Mouse (Mus musculus) testis, adult 2 months (tissue): ENCODE measurements around the gene Fbxl3.

Experiments used
- CTCF ChIP-seq: fragments of 200-500 bp; IDR thresholded peaks from 2 replicates; pipeline ENCODE4 v1.5.1; 2012; ENCODE audit warnings: low read depth, mild to moderate bottlenecking, inconsistent platforms, low read length, moderate library complexity; ENCODE audit not compliant: control insufficient read depth, insufficient read depth, insufficient replicate concordance
- POLR2A ChIP-seq: fragments of 200-500 bp; IDR thresholded peaks from 2 replicates; pipeline ENCODE4 v1.6.1; 2012; ENCODE audit warnings: low read depth, mild to moderate bottlenecking, inconsistent platforms, low read length, moderate library complexity; ENCODE audit not compliant: control insufficient read depth

GRCm38 (mm10) chr14:103112606-103113363, 13.4 kb upstream of the Fbxl3 start:
- no peak for TF ChIP-seq CTCF
- no peak for TF ChIP-seq POLR2A
